Mouse (Mus musculus): ENCODE results near the gene Rhno1.

- TF ChIP-seq HCFC1 (IDR thresholded peaks at IDR 0.05; ENCODE audit: borderline replicate concordance, insufficient read depth, low read length), result no peak
- no peak for TF ChIP-seq CHD2 (IDR thresholded peaks at IDR 0.05; ENCODE audit: low read depth, low read length)
- TF ChIP-seq MAFK (IDR thresholded peaks at IDR 0.05; ENCODE audit: insufficient read depth, low read depth, low read length), result no peak
Measured at GRCm38 (mm10) chr6:128308311-128308710, 54.4 kb downstream of the Rhno1 start.

All from ES-E14 (cell line).